Mouse (Mus musculus) neural tube, embryonic 15.5 days (tissue): ENCODE results near the gene Lrig3. TPM values are rescaled to one million over a fixed set of nuclear protein-coding genes. Genes with fewer than 3 reads are reported as not detected.

ENCODE experiments used
- ATAC-seq: fragments of 200-750 bp; cut with Nextera tagmentation; 2 replicates; pipeline ENCODE4 v1.8.0; 2017; ENCODE audit warnings: mild to moderate bottlenecking, moderate TSS enrichment, moderate library complexity; ENCODE audit not compliant: low FRiP score
- H3K27ac ChIP-seq: fragments of 300-500 bp; sonication (generic); replicated peaks from 2 replicates; pipeline ENCODE4 v1.5.1; 2015; ENCODE audit warnings: mild to moderate bottlenecking, inconsistent platforms
- H3K27me3 ChIP-seq: fragments of 300-500 bp; sonication (generic); replicated peaks from 2 replicates; pipeline ENCODE4 v1.6.1; 2015; ENCODE audit warnings: inconsistent platforms
- H3K36me3 ChIP-seq: fragments of 300-500 bp; sonication (generic); 2 replicates; pipeline ENCODE4 v1.6.1; 2015; ENCODE audit warnings: inconsistent platforms
- H3K4me1 ChIP-seq: fragments of 300-500 bp; sonication (generic); 2 replicates; pipeline ENCODE4 v1.6.1; 2015; ENCODE audit warnings: inconsistent platforms
- H3K4me2 ChIP-seq: fragments of 300-500 bp; sonication (generic); 2 replicates; pipeline ENCODE4 v1.6.1; 2015; ENCODE audit warnings: inconsistent platforms, mild to moderate bottlenecking, moderate library complexity
- H3K4me3 ChIP-seq: fragments of 300-500 bp; sonication (generic); replicated peaks from 2 replicates; pipeline ENCODE4 v1.5.1; 2015; ENCODE audit warnings: mild to moderate bottlenecking, inconsistent platforms
- H3K9ac ChIP-seq: fragments of 300-500 bp; sonication (generic); replicated peaks from 2 replicates; pipeline ENCODE4 v1.6.1; 2015; ENCODE audit warnings: mild to moderate bottlenecking, inconsistent platforms
- H3K9me3 ChIP-seq: fragments of 300-500 bp; sonication (generic); replicated peaks from 2 replicates; pipeline ENCODE4 v1.6.1; 2016; ENCODE audit warnings: inconsistent platforms
- WGBS: fragments of 180-500 bp; shearing (Covaris S2); methylation state at CpG from one replicate; pipeline ENCODE4 v1.1.7; 2015; ENCODE audit warnings: mixed read lengths; 5-methylcytosine and 5-hydroxymethylcytosine counted together
- microRNA-seq: library from miRNA; unstranded; fragments of <30 nt; microRNA quantifications from one replicate; pipeline ENCODE4, GENCODE M21; 2017
- polyA plus RNA-seq: library from polyadenylated mRNA; unstranded; fragments of >200 nt; fragmentation: Nextera tagmentation; extraction: Ambion mirVana; gene quantifications from 2 replicates; pipeline ENCODE4 v1.2.1, GENCODE M21; 2015

The Lrig3 gene
- polyA plus RNA-seq, 1 experiment from 2014 or later: 3.2 TPM

- H3K27me3 ChIP-seq: no peaks in the 10 kb centered on the region
- no peak overlapping the region for H3K27ac ChIP-seq
- peaks cover 14% of the 10 kb centered on the region for H3K36me3 ChIP-seq
- no peak overlapping the region for H3K9ac ChIP-seq
- no peak overlapping the region for H3K4me3 ChIP-seq
- H3K9me3 ChIP-seq: no peaks in the 10 kb centered on the region
- WGBS: 91% methylated on average over 11 of the region's 11 CpGs
- ATAC-seq: no peak
- no peak overlapping the region for H3K4me2 ChIP-seq
- H3K4me1 ChIP-seq: no peaks in the 10 kb centered on the region
These were observed 47.7 kb downstream of the Lrig3 start for GRCm38 (mm10) chr10:126013667-126014066.

- Histone ChIP-seq H3K4me2 (no peak overlapping the region), H3K27ac (no peak overlapping the region), H3K36me3 (peaks cover 12% of the 10 kb centered on the region), H3K4me1 (no peaks in the 10 kb centered on the region), H3K9ac (no peak overlapping the region), H3K4me3 (no peak overlapping the region), H3K27me3 (no peaks in the 10 kb centered on the region), H3K9me3 (no peaks in the 10 kb centered on the region)
- ATAC-seq: no peak
- WGBS: 93% methylated on average over 8 of the region's 8 CpGs
These were observed 48.7 kb downstream of the Lrig3 start for GRCm38 (mm10) chr10:126014673-126015072.

- 97% methylated on average over 6 of the region's 6 CpGs for WGBS
- ATAC-seq: no peak
- H3K4me3 ChIP-seq: no peak overlapping the region
These were observed 49.7 kb downstream of the Lrig3 start for GRCm38 (mm10) chr10:126015644-126016043.

GRCm38 (mm10) chr10:126019350-126019991 lies 53.5 kb downstream of the Lrig3 start:
- Histone ChIP-seq H3K4me1 (no peaks in the 10 kb centered on the region), H3K4me3 (no peak overlapping the region), H3K9me3 (no peaks in the 10 kb centered on the region), H3K27ac (no peak overlapping the region), H3K36me3 (0 out of 2 replicates have a peak, but pooled peaks cover 3% of the 10 kb centered on the region), H3K4me2 (no peak overlapping the region), H3K27me3 (no peaks in the 10 kb centered on the region), H3K9ac (no peak overlapping the region)
- WGBS: 88% methylated on average over 15 of the region's 15 CpGs
- no peak for ATAC-seq

More at GRCm38 (mm10) chr10:126015644-126016043, 49.7 kb downstream of the Lrig3 start:
- Histone ChIP-seq H3K27me3 (no peaks in the 10 kb centered on the region), H3K4me2 (no peak overlapping the region), H3K36me3 (0 out of 2 replicates have a peak, but pooled peaks cover 5% of the 10 kb centered on the region), H3K9me3 (no peaks in the 10 kb centered on the region), H3K27ac (no peak overlapping the region), H3K9ac (no peak overlapping the region), H3K4me1 (no peaks in the 10 kb centered on the region)

DNA sequence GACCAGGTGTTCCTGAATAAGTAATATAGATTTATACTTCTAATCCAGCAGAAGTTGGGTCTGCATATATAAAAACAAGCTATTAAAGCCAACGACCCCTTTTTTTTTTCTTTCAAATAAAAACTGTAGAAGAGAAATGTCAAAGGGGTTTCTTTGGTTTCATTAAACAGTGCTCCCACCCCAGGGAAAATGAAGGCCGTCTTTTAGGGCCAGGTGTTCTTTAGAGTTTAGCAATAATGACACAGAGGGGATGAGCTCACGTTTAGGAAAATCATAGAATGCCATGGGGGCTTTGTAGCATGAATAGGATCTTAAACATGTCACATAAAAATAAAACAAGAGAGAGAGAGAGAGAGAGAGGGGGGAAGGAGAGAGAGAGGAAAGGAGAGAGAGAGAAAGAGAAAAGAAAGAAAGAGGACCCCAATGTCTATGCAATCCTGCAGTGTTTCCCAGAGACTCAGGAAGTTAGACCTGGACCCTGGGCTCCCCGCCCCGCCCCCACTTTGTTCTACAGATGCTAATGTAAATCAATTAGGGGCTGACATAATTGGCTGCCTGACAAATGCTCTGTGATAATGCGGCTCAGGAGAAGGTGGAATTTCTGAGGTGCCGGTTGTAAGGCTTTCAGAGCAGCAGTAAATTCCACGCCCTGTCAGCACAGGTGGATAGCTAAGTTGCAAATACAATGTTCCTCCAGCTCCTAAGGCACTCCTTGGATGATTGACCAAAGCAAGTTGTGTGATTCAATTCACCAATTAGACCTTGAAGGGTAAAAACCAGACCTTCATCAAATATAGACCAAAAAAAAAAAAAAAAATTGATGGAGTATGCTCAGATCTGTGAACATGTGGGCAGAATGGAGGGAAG lies 62.8 kb downstream of the Lrig3 start:
- H3K9ac ChIP-seq: no peak overlapping the region
- H3K36me3 ChIP-seq: no peaks in the 10 kb centered on the region
- no peaks in the 10 kb centered on the region for H3K27me3 ChIP-seq
- ATAC-seq: peak; percentile 31; the same call in 1 of the 2 replicates
- no peak overlapping the region for H3K4me2 ChIP-seq
- no peak overlapping the region for H3K4me3 ChIP-seq
- 16% methylated on average over 8 of the region's 8 CpGs for WGBS
- no peaks in the 10 kb centered on the region for H3K9me3 ChIP-seq
- peaks cover 10% of the 10 kb centered on the region for H3K4me1 ChIP-seq
- no peak overlapping the region for H3K27ac ChIP-seq

GRCm38 (mm10) chr10:126029441-126030114 lies 63.6 kb downstream of the Lrig3 start:
- H3K4me3 ChIP-seq: no peak overlapping the region
- peaks cover 10% of the 10 kb centered on the region for H3K4me1 ChIP-seq
- no peaks in the 10 kb centered on the region for H3K9me3 ChIP-seq
- ATAC-seq: no peak
- no peaks in the 10 kb centered on the region for H3K27me3 ChIP-seq
- no peaks in the 10 kb centered on the region for H3K36me3 ChIP-seq
- 28% methylated on average over 7 of the region's 7 CpGs for WGBS
- no peak overlapping the region for H3K27ac ChIP-seq
- no peak overlapping the region for H3K4me2 ChIP-seq
- H3K9ac ChIP-seq: no peak overlapping the region

GRCm38 (mm10) chr10:126056881-126057280 lies 90.9 kb downstream of the Lrig3 start:
- Histone ChIP-seq H3K4me1 (peaks cover 13% of the 10 kb centered on the region), H3K27me3 (no peaks in the 10 kb centered on the region), H3K27ac (no peak overlapping the region), H3K4me3 (no peak overlapping the region), H3K4me2 (no peak overlapping the region), H3K9ac (no peak overlapping the region), H3K36me3 (no peaks in the 10 kb centered on the region), H3K9me3 (no peaks in the 10 kb centered on the region)
- 33% methylated on average over 3 of the region's 3 CpGs for WGBS
- no peak for ATAC-seq

- H3K27me3 ChIP-seq: no peaks in the 10 kb centered on the region
- no peaks in the 10 kb centered on the region for H3K36me3 ChIP-seq
- 87% methylated on average over 4 of the region's 4 CpGs for WGBS
- no peak overlapping the region for H3K4me3 ChIP-seq
- no peak overlapping the region for H3K9ac ChIP-seq
- no peak overlapping the region for H3K27ac ChIP-seq
- no peak overlapping the region for H3K4me2 ChIP-seq
- no peak for ATAC-seq
- no peaks in the 10 kb centered on the region for H3K4me1 ChIP-seq
- no peaks in the 10 kb centered on the region for H3K9me3 ChIP-seq
These were observed 96.8 kb downstream of the Lrig3 start for GRCm38 (mm10) chr10:126062812-126063211.

Small RNA genes within 50 kb of the gene (microRNA-seq; reads per million reads assigned to microRNA genes)
- gene Gm22183: not detected
